ENCODE assay signal across 13 mouse cellular contexts in the genomic region with DNA sequence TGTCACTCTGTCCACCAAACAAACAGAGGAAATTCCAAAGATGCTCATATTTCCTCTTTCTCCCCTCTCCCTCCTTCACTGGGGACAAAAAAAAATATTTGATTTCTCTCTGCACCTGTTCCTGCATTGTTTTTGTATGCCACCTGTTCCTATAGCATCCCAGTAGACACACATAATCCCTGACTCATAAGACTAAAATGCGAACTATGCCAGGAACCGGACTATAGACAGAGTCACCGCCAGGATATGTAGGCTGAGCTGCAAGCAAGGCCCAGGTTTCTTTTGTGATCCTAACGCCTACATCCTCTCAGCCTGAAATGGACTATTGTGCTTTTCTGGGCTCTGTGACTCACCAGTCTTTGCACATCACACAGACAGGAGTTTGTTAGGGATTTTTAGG.
DNase-seq lines count a peak whose midpoint lies in the region; ATAC-seq lines count a peak whose summit lies in the region.
"Had no signal": no experiment of that assay in that cellular context is flagged by ENCODE, and none has a peak within 500 bp of the region (broad histone marks: within the 10 kb centered on the region; RNA-seq: fewer than 3 reads in every experiment).

No protein-coding gene starts in this region.

- 62% methylated on average over 4 of the region's 4 CpGs for WGBS in forebrain, embryonic 15.5 days

- no peak overlapping the region for H3K27ac ChIP-seq in forebrain, embryonic 15.5 days (replicated peaks)
- H3K27ac ChIP-seq: midbrain, embryonic 10.5 days; neural tube, embryonic 13.5 days had no signal

- H3K9ac ChIP-seq in forebrain, embryonic 15.5 days (replicated peaks) = no peak overlapping the region
- H3K9ac ChIP-seq: neural tube, embryonic 13.5 days had no signal

- no peak overlapping the region for H3K4me2 ChIP-seq in forebrain, embryonic 15.5 days (replicated peaks)
- H3K4me2 ChIP-seq: neural tube, embryonic 13.5 days had no signal

- peak; percentile 99 for ATAC-seq in frontal cortex, adult (ENCODE audit: low TSS enrichment)
- no peak for ATAC-seq in monocyte, adult 5-6 weeks (replicated peaks; ENCODE audit: insufficient number of reproducible peaks, low FRiP score, low TSS enrichment, poor library complexity, severe bottlenecking)
- no peak for ATAC-seq in forebrain, embryonic 15.5 days (replicated peaks)
- ATAC-seq: intestine, postnatal 0 days had no signal

- H3K9me3 ChIP-seq in forebrain, embryonic 15.5 days = no peaks in the 10 kb centered on the region
- H3K9me3 ChIP-seq: midbrain, embryonic 10.5 days; neural tube, embryonic 13.5 days had no signal

- no peaks in the 10 kb centered on the region for H3K27me3 ChIP-seq in forebrain, embryonic 15.5 days
- H3K27me3 ChIP-seq: neural tube, embryonic 13.5 days had no signal

- H3K4me1 ChIP-seq in forebrain, embryonic 15.5 days = peaks cover 4% of the 10 kb centered on the region; the same call in 1 of the 2 replicates
- H3K4me1 ChIP-seq: midbrain, embryonic 10.5 days; neural tube, embryonic 13.5 days had no signal

- peak; percentile 30 for DNase-seq in layer of hippocampus, adult 11-12 months (ENCODE audit: low spot score)
- DNase-seq in layer of hippocampus, postnatal 10 days (ENCODE audit: low spot score in 2 of 2) = no peak
- DNase-seq in ES-CJ7 (ENCODE audit: low read depth, low spot score) = peak; percentile 20
- peak; percentile 25 for DNase-seq in mesoderm, embryonic 11.5 days (ENCODE audit: low read depth, low spot score)
- DNase-seq in ovary, postnatal 10 days (ENCODE audit: low spot score) = no peak
- DNase-seq: heart, postnatal 4 days; lung, adult 2 months had no signal

- no peaks in the 10 kb centered on the region for H3K36me3 ChIP-seq in forebrain, embryonic 15.5 days
- H3K36me3 ChIP-seq: midbrain, embryonic 10.5 days; neural tube, embryonic 13.5 days had no signal

- no peak overlapping the region for H3K4me3 ChIP-seq in forebrain, embryonic 15.5 days
- H3K4me3 ChIP-seq: midbrain, embryonic 10.5 days; neural tube, embryonic 13.5 days had no signal

Comparison
In these comparisons a context has a peak if more than half of its experiments do, and no peak if none do; other contexts are left out.
1. DNase-seq: peak in layer of hippocampus, adult 11-12 months (single experiment), ES-CJ7 (single experiment) and mesoderm, embryonic 11.5 days (single experiment); none in layer of hippocampus, postnatal 10 days (0 of 2) and ovary, postnatal 10 days (single experiment).